Mouse (Mus musculus): ENCODE measurements around the gene Spink8. TPM values are rescaled to one million over a fixed set of nuclear protein-coding genes. Genes with fewer than 3 reads are reported as not detected.

Gene Spink8
- polyA plus RNA-seq, 1 experiment, result 35.6 TPM

GRCm38 (mm10) chr9:109806695-109807293, 5.3 kb upstream of the Spink8 start:
- no peak overlapping the region for H3K27ac ChIP-seq (ENCODE audit: insufficient read depth, low read depth, low read length)
- H3K4me1 ChIP-seq (ENCODE audit: control insufficient read depth, insufficient read depth, low read length), result no peaks in the 10 kb centered on the region; the same call in 1 of the 2 replicates
- no peak overlapping the region for H3K4me3 ChIP-seq (ENCODE audit: insufficient read depth, low read depth, low read length)
- TF ChIP-seq POLR2A (IDR thresholded peaks at IDR 0.05; ENCODE audit: low read depth, low read length), result no peak
- TF ChIP-seq CTCF (conservative IDR thresholded peaks at IDR 0.05; ENCODE audit: insufficient read depth, insufficient read length, low read depth, low read length), result no peak
- 45% methylated on average over 2 of the region's 2 CpGs for WGBS
- no peaks in the 10 kb centered on the region for H3K27me3 ChIP-seq (replicated peaks; ENCODE audit: control insufficient read depth, insufficient read depth, low read length)
- peak; percentile 3 for DNase-seq
- H3K36me3 ChIP-seq (ENCODE audit: control insufficient read depth, insufficient read depth, low read length), result no peaks in the 10 kb centered on the region

GRCm38 (mm10) chr9:109807898-109808297, 4.2 kb upstream of the Spink8 start:
- Histone ChIP-seq H3K4me3 (ENCODE audit: insufficient read depth, low read depth, low read length) (no peak overlapping the region), H3K36me3 (ENCODE audit: control insufficient read depth, insufficient read depth, low read length) (no peaks in the 10 kb centered on the region), H3K27ac (ENCODE audit: insufficient read depth, low read depth, low read length) (no peak overlapping the region), H3K27me3 (replicated peaks; ENCODE audit: control insufficient read depth, insufficient read depth, low read length) (no peaks in the 10 kb centered on the region), H3K4me1 (ENCODE audit: control insufficient read depth, insufficient read depth, low read length) (no peaks in the 10 kb centered on the region; the same call in 1 of the 2 replicates)
- TF ChIP-seq CTCF (conservative IDR thresholded peaks at IDR 0.05; ENCODE audit: insufficient read depth, insufficient read length, low read depth, low read length), result no peak
- no peak for TF ChIP-seq POLR2A (IDR thresholded peaks at IDR 0.05; ENCODE audit: low read depth, low read length)
- no peak for DNase-seq
- 13% methylated on average over 3 of the region's 3 CpGs for WGBS

- TF ChIP-seq CTCF (conservative IDR thresholded peaks at IDR 0.05; ENCODE audit: insufficient read depth, insufficient read length, low read depth, low read length) (no peak), POLR2A (IDR thresholded peaks at IDR 0.05; ENCODE audit: low read depth, low read length) (no peak)
- no peaks in the 10 kb centered on the region for H3K4me1 ChIP-seq (ENCODE audit: control insufficient read depth, insufficient read depth, low read length)
- no peaks in the 10 kb centered on the region for H3K36me3 ChIP-seq (ENCODE audit: control insufficient read depth, insufficient read depth, low read length)
- no peak for DNase-seq
- no peak overlapping the region for H3K4me3 ChIP-seq (ENCODE audit: insufficient read depth, low read depth, low read length)
- no peak overlapping the region for H3K27ac ChIP-seq (ENCODE audit: insufficient read depth, low read depth, low read length)
- 51% methylated on average over 7 of the region's 7 CpGs for WGBS
- no peaks in the 10 kb centered on the region for H3K27me3 ChIP-seq (replicated peaks; ENCODE audit: control insufficient read depth, insufficient read depth, low read length)
Measured at GRCm38 (mm10) chr9:109813424-109813823, 1.3 kb downstream of the Spink8 start.

DNA sequence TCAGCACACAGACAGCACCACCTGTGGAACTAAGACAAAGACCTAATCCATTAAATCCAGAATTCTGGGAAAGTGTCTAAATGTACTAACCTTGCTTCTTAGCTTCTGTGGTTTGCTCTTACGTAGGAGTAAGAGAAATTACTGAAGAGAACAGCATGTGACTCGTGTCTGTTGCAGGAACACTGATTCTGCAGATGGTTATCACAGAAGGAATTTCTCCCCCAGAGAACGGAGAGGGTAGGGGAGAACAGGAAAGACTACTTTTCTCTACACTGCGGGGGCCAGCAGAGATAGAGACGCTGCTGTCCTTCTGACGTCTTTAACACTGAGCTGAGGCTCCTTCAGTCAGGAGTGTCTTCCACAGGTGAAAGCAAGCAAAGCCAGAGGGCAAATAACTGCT, 4.3 kb downstream of the Spink8 start:
- Histone ChIP-seq H3K27me3 (replicated peaks; ENCODE audit: control insufficient read depth, insufficient read depth, low read length) (no peaks in the 10 kb centered on the region), H3K4me1 (ENCODE audit: control insufficient read depth, insufficient read depth, low read length) (no peaks in the 10 kb centered on the region), H3K27ac (ENCODE audit: insufficient read depth, low read depth, low read length) (0 out of 2 replicates have a peak overlapping the region, but pooled peaks have one; percentile 12), H3K36me3 (ENCODE audit: control insufficient read depth, insufficient read depth, low read length) (no peaks in the 10 kb centered on the region), H3K4me3 (ENCODE audit: insufficient read depth, low read depth, low read length) (no peak overlapping the region)
- TF ChIP-seq CTCF (conservative IDR thresholded peaks at IDR 0.05; ENCODE audit: insufficient read depth, insufficient read length, low read depth, low read length) (no peak), POLR2A (IDR thresholded peaks at IDR 0.05; ENCODE audit: low read depth, low read length) (no peak)
- no peak for DNase-seq
- 54% methylated on average over 6 of the region's 6 CpGs for WGBS

DNA sequence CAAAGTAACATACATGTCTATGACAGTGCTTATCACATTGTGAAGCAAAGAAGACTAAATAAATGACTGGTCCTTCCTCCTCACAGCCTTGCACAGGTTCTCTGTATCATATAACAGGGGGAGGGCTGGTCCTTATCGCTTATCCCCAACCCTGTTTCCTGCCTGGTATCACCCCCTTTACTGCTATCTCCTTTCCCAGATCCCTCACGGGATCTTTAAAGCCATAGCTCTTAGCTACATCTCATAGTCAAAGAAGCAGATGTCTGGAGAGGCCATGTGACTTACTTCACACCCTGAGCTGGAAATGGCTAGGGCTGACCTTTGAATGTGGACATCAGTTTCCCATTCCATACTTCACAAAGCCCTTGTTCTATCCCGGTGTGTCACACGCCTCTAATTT, 13.7 kb downstream of the Spink8 start:
- Histone ChIP-seq H3K4me1 (ENCODE audit: control insufficient read depth, insufficient read depth, low read length) (no peaks in the 10 kb centered on the region), H3K4me3 (ENCODE audit: insufficient read depth, low read depth, low read length) (no peak overlapping the region), H3K36me3 (ENCODE audit: control insufficient read depth, insufficient read depth, low read length) (no peaks in the 10 kb centered on the region), H3K27ac (ENCODE audit: insufficient read depth, low read depth, low read length) (no peak overlapping the region), H3K27me3 (replicated peaks; ENCODE audit: control insufficient read depth, insufficient read depth, low read length) (no peaks in the 10 kb centered on the region)
- WGBS, result 50% methylated on average over 4 of the region's 4 CpGs
- no peak for TF ChIP-seq POLR2A (IDR thresholded peaks at IDR 0.05; ENCODE audit: low read depth, low read length)
- TF ChIP-seq CTCF (conservative IDR thresholded peaks at IDR 0.05; ENCODE audit: insufficient read depth, insufficient read length, low read depth, low read length), result no peak
- DNase-seq, result no peak

GRCm38 (mm10) chr9:109826181-109826580, 14.1 kb downstream of the Spink8 start:
- Histone ChIP-seq H3K4me1 (ENCODE audit: control insufficient read depth, insufficient read depth, low read length) (no peaks in the 10 kb centered on the region), H3K4me3 (ENCODE audit: insufficient read depth, low read depth, low read length) (no peak overlapping the region), H3K27ac (ENCODE audit: insufficient read depth, low read depth, low read length) (no peak overlapping the region), H3K36me3 (ENCODE audit: control insufficient read depth, insufficient read depth, low read length) (no peaks in the 10 kb centered on the region), H3K27me3 (replicated peaks; ENCODE audit: control insufficient read depth, insufficient read depth, low read length) (no peaks in the 10 kb centered on the region)
- TF ChIP-seq POLR2A (IDR thresholded peaks at IDR 0.05; ENCODE audit: low read depth, low read length) (no peak), CTCF (conservative IDR thresholded peaks at IDR 0.05; ENCODE audit: insufficient read depth, insufficient read length, low read depth, low read length) (no peak)
- WGBS, result 69% methylated on average over 5 of the region's 5 CpGs
- no peak for DNase-seq

DNA sequence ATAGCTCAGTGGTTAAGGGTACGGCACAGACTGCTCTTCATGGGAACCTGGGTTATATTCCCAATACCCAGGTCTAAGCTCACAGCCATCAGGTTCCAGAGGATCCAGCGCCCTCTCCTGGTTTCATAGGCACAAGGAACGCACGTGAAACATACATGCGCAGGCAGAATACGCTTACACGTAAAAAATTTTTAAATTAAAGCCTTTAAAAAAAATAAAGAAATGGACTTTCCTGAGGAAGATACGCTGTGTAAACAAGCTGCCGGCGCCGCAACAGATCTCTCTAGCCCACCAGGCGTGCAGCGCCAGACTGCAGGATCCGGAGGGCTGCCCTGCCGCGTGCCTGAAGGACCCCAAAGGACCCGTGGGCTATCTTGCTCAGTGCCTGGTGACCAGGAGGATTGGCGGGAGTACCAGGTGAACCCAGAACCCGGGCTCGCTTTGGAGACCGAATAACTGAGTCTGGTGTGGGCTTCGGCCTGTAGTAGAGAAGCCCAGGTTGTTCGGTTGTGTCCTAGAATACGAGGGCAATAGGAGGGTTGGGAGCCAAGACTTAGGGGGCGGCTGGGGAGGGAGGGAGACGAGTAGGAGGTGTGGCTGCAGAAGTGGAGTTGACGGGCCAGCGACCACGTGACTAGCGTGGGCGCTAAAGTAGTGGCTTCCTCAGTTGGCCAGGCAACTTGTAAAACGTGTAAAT, 20.5 kb downstream of the Spink8 start, which contains the start of gene Nme6:
TSS of gene Nme6 (plus strand) at position 359 of the 697 bp plus-strand sequence.
- Histone ChIP-seq H3K4me3 (ENCODE audit: insufficient read depth, low read depth, low read length) (peak within 1 kb of the TSS; percentile 78), H3K27ac (ENCODE audit: insufficient read depth, low read depth, low read length) (peak within 1 kb of the TSS; percentile 80), H3K27me3 (replicated peaks; ENCODE audit: control insufficient read depth, insufficient read depth, low read length) (no peaks in the 10 kb centered on the region), H3K4me1 (ENCODE audit: control insufficient read depth, insufficient read depth, low read length) (0 out of 2 replicates have a peak, but pooled peaks cover 4% of the 10 kb centered on the region), H3K36me3 (ENCODE audit: control insufficient read depth, insufficient read depth, low read length) (no peaks in the 10 kb centered on the region)
- WGBS, result under 1% methylated on average over 32 of the region's 32 CpGs
- peak; percentile 90 for DNase-seq
- TF ChIP-seq CTCF (conservative IDR thresholded peaks at IDR 0.05; ENCODE audit: insufficient read depth, insufficient read length, low read depth, low read length) (peak; percentile 79), POLR2A (IDR thresholded peaks at IDR 0.05; ENCODE audit: low read depth, low read length) (no peak)

Data from kidney, adult 2 months (tissue).